Mouse (Mus musculus): ENCODE results near the gene Utrn.

DNA sequence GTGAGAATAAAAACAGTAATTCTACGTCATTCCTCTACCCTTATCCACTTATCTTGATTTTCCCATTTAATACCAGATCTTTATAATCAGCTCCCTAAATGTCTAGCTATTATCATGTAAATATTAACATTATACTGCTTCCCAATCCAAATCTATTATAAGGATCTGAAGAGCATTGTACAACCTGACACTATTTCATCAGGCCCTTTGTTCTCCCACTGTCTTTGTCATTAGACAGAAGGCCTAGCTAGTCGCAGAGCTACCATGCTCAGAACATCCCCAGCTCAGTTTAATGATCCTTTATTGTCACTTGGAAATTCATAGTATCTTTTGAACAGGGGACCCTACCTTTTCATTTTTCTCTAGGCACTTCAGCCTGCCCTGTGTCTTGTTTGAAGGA, 436.0 kb downstream of the Utrn start:
- TF ChIP-seq CTCF (IDR thresholded peaks at IDR 0.05; ENCODE audit: borderline replicate concordance, extremely low read depth, insufficient read depth, insufficient read length) = no peak
- TF ChIP-seq POLR2A (IDR thresholded peaks at IDR 0.05; ENCODE audit: borderline replicate concordance, extremely low read depth, insufficient read depth, insufficient read length, poor library complexity, severe bottlenecking) = no peak
